Comparison of ENCODE assay signal across 17 mouse cellular contexts in the genomic region with DNA sequence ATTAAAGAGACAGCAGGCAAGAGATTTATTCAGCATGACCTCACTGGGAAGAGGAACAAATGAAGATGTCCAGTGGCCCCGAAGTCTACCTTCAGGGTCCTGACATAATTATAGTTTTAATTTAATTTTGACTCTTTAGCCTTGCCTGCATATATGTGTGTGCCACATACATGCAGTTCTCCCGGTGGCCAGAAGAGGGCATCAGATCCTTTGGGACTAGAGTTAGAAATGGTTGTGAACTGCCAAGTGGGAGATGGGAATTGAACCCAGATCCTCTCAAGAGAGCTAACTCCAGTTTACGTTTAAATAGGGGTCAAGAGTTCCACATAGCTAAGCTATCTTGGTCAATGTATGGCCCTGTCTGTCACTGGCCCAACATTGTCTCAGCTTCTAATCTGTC. TPM values are rescaled to one million over a fixed set of nuclear protein-coding genes. Genes with fewer than 3 reads are reported as not detected.
DNase-seq lines count a peak whose midpoint lies in the region; ATAC-seq and TF ChIP-seq lines count a peak whose summit lies in the region.
"Had no signal": no experiment of that assay in that cellular context is flagged by ENCODE, and none has a peak within 500 bp of the region (broad histone marks: within the 10 kb centered on the region; RNA-seq: fewer than 3 reads in every experiment).

No protein-coding gene starts in this region.

- DNase-seq in cerebellum, adult 2 months = no peak
- no peak for DNase-seq in cerebellum, postnatal 4 days (ENCODE audit: low spot score in 2 of 2)
- DNase-seq in liver (peak; percentile 32), 3T3-L1 (ENCODE audit: low read depth, low spot score) (peak; percentile 26)
- no peak for DNase-seq in frontal cortex, postnatal 10 days (ENCODE audit: low spot score in 2 of 2)
- no peak for DNase-seq in forebrain, embryonic 10.5 days (ENCODE audit: extremely low spot score, low spot score)
- DNase-seq: cerebellum, adult 9-11 months; gastrocnemius, postnatal 14 days had no signal

- H3K27me3 ChIP-seq in cerebellum, adult 2 months (ENCODE audit: control insufficient read depth, insufficient read depth, low read length) = no peaks in the 10 kb centered on the region
- no peaks in the 10 kb centered on the region for H3K27me3 ChIP-seq in liver, embryonic 12.5 days (replicated peaks)
- no peaks in the 10 kb centered on the region for H3K27me3 ChIP-seq in forebrain, embryonic 10.5 days (ENCODE audit: poor library complexity, severe bottlenecking)
- H3K27me3 ChIP-seq: embryonic facial prominence, embryonic 12.5 days; forebrain, embryonic 15.5 days; heart, embryonic 13.5 days; hindbrain, embryonic 13.5 days; kidney, embryonic 15.5 days; midbrain, embryonic 12.5 days had no signal

- H3K9ac ChIP-seq in liver, embryonic 12.5 days = no peak overlapping the region
- H3K9ac ChIP-seq: embryonic facial prominence, embryonic 12.5 days; forebrain, embryonic 15.5 days; heart, embryonic 13.5 days; hindbrain, embryonic 13.5 days; kidney, embryonic 15.5 days; midbrain, embryonic 12.5 days had no signal

- no peak for TF ChIP-seq POLR2A in cerebellum, adult 2 months (IDR thresholded peaks at IDR 0.05; ENCODE audit: borderline replicate concordance, insufficient read depth, low read length)
- no peak for TF ChIP-seq POLR2A in cortical plate, adult 2 months (IDR thresholded peaks at IDR 0.05; ENCODE audit: extremely low read depth, insufficient read depth, low read length)

- H3K4me2 ChIP-seq in liver, embryonic 12.5 days = no peak overlapping the region
- H3K4me2 ChIP-seq: embryonic facial prominence, embryonic 12.5 days; forebrain, embryonic 15.5 days; heart, embryonic 13.5 days; hindbrain, embryonic 13.5 days; kidney, embryonic 15.5 days; midbrain, embryonic 12.5 days had no signal

- ATAC-seq in liver, embryonic 12.5 days = no peak
- ATAC-seq: forebrain, embryonic 15.5 days had no signal

- no peak overlapping the region for H3K27ac ChIP-seq in cerebellum, adult 2 months (ENCODE audit: insufficient read depth, low read length)
- no peak overlapping the region for H3K27ac ChIP-seq in liver, embryonic 12.5 days
- no peak overlapping the region for H3K27ac ChIP-seq in cortical plate, adult 2 months (ENCODE audit: insufficient read depth, low read length)
- no peak overlapping the region for H3K27ac ChIP-seq in forebrain, embryonic 10.5 days
- H3K27ac ChIP-seq: embryonic facial prominence, embryonic 12.5 days; forebrain, embryonic 15.5 days; heart, embryonic 13.5 days; hindbrain, embryonic 13.5 days; kidney, embryonic 15.5 days; limb, embryonic 10.5 days; midbrain, embryonic 12.5 days had no signal

- H3K4me1 ChIP-seq in cerebellum, adult 2 months (ENCODE audit: control insufficient read depth, insufficient read depth, low read length) = no peaks in the 10 kb centered on the region
- peaks cover 19% of the 10 kb centered on the region for H3K4me1 ChIP-seq in liver, embryonic 12.5 days
- H3K4me1 ChIP-seq in cortical plate, adult 2 months (ENCODE audit: control insufficient read depth, insufficient read depth, low read length) = no peaks in the 10 kb centered on the region
- peaks cover 9% of the 10 kb centered on the region for H3K4me1 ChIP-seq in forebrain, embryonic 10.5 days
- H3K4me1 ChIP-seq: midbrain, embryonic 12.5 days had no signal

- H3K4me3 ChIP-seq in cerebellum, adult 2 months (replicated peaks; ENCODE audit: insufficient read depth, low read depth, low read length) = no peak overlapping the region
- no peak overlapping the region for H3K4me3 ChIP-seq in liver, embryonic 12.5 days
- no peak overlapping the region for H3K4me3 ChIP-seq in cortical plate, adult 2 months (ENCODE audit: insufficient read depth, low read length)
- no peak overlapping the region for H3K4me3 ChIP-seq in forebrain, embryonic 10.5 days
- H3K4me3 ChIP-seq: embryonic facial prominence, embryonic 12.5 days; forebrain, embryonic 15.5 days; heart, embryonic 13.5 days; hindbrain, embryonic 13.5 days; kidney, embryonic 15.5 days; limb, embryonic 10.5 days; midbrain, embryonic 12.5 days had no signal

- H3K36me3 ChIP-seq in liver, embryonic 12.5 days = no peaks in the 10 kb centered on the region
- H3K36me3 ChIP-seq in forebrain, embryonic 10.5 days (replicated peaks) = no peaks in the 10 kb centered on the region
- H3K36me3 ChIP-seq: embryonic facial prominence, embryonic 12.5 days; forebrain, embryonic 15.5 days; heart, embryonic 13.5 days; hindbrain, embryonic 13.5 days; kidney, embryonic 15.5 days; limb, embryonic 10.5 days; midbrain, embryonic 12.5 days had no signal

- WGBS in cerebellum, adult 2 months = 80% methylated on average over 3 of the region's 3 CpGs
- WGBS in liver, embryonic 12.5 days (ENCODE audit: insufficient replicate concordance) = 70% methylated on average over 3 of the region's 3 CpGs
- WGBS in forebrain, embryonic 10.5 days = 87% methylated on average over 3 of the region's 3 CpGs

- TF ChIP-seq CTCF in cerebellum, adult 2 months (IDR thresholded peaks at IDR 0.05; ENCODE audit: borderline replicate concordance, insufficient read depth, low read depth, low read length) = peak; percentile 19; the same call in 1 of the 2 replicates
- peak; percentile 19; the same call in 1 of the 2 replicates for TF ChIP-seq CTCF in cortical plate, adult 2 months (IDR thresholded peaks at IDR 0.05; ENCODE audit: extremely low read depth, insufficient read depth, low read length)

- H3K9me3 ChIP-seq in liver, embryonic 12.5 days (replicated peaks) = peaks cover 6% of the 10 kb centered on the region; the same call in 1 of the 2 replicates
- H3K9me3 ChIP-seq in forebrain, embryonic 10.5 days = peaks cover 10% of the 10 kb centered on the region
- H3K9me3 ChIP-seq: forebrain, embryonic 15.5 days; heart, embryonic 13.5 days had no signal

RNA-seq across cellular contexts. Expression of gene Bri3, which starts 5.6 kb away (rescaled TPM):
- polyA plus RNA-seq in cerebellum, adult 2 months (2012; rRNA removed) = 70.5 and 72.5 TPM in 2 replicates
- polyA plus RNA-seq in liver, embryonic 12.5 days (2016; fragmentation: Nextera tagmentation; extraction: Ambion mirVana) = 37.7 and 40.3 TPM in 2 replicates
- 103 and 104 TPM in 2 replicates for polyA plus RNA-seq in cortical plate, adult 2 months (2012; rRNA removed)
- 113 and 119 TPM in 2 replicates for polyA plus RNA-seq in forebrain, embryonic 10.5 days (2016; fragmentation: Nextera tagmentation; extraction: Ambion mirVana)

RNA-seq across cellular contexts. Expression of gene Tecpr1, which starts 26.5 kb away (rescaled TPM):
- 164 and 182 TPM in 2 replicates for polyA plus RNA-seq in cerebellum, adult 2 months (2012; rRNA removed)
- polyA plus RNA-seq in liver, embryonic 12.5 days (2016; fragmentation: Nextera tagmentation; extraction: Ambion mirVana) = 4.8 TPM in 2 replicates
- 78.4 and 87.2 TPM in 2 replicates for polyA plus RNA-seq in cortical plate, adult 2 months (2012; rRNA removed)
- polyA plus RNA-seq in forebrain, embryonic 10.5 days (2016; fragmentation: Nextera tagmentation; extraction: Ambion mirVana) = 18.1 and 19.9 TPM in 2 replicates

RNA-seq across cellular contexts. Expression of gene Bhlha15, which starts 59.8 kb away (rescaled TPM):
- polyA plus RNA-seq in cerebellum, adult 2 months (2012; rRNA removed) = 0.14 and 0.15 TPM in 2 replicates
- polyA plus RNA-seq in liver, embryonic 12.5 days (2016; fragmentation: Nextera tagmentation; extraction: Ambion mirVana) = 0.86 and 0.94 TPM in 2 replicates
- 0.08 and 0.09 TPM in 2 replicates for polyA plus RNA-seq in cortical plate, adult 2 months (2012; rRNA removed)
- 0.12 and 0.23 TPM in 2 replicates for polyA plus RNA-seq in forebrain, embryonic 10.5 days (2016; fragmentation: Nextera tagmentation; extraction: Ambion mirVana)
- polyA plus RNA-seq: midbrain, embryonic 12.5 days had no signal

Comparison
In these comparisons a context has a peak if more than half of its experiments do, and no peak if none do; other contexts are left out.
1. DNase-seq: peak in liver (single experiment) and 3T3-L1 (single experiment); none in cerebellum, adult 2 months (0 of 2), cerebellum, postnatal 4 days (0 of 2), frontal cortex, postnatal 10 days (0 of 2) and forebrain, embryonic 10.5 days (single experiment).